ENCODE assay signal across 10 mouse cellular contexts in genomic region chr1:71531653-71532052, GRCm38 (mm10). TPM values are rescaled to one million over a fixed set of nuclear protein-coding genes. Genes with fewer than 3 reads are reported as not detected.
DNase-seq lines count a peak whose midpoint lies in the region; ATAC-seq and TF ChIP-seq lines count a peak whose summit lies in the region.
"Had no signal": no experiment of that assay in that cellular context is flagged by ENCODE, and none has a peak within 500 bp of the region (broad histone marks: within the 10 kb centered on the region; RNA-seq: fewer than 3 reads in every experiment).

No protein-coding gene starts in this region.

- 27% methylated on average over 7 of the region's 7 CpGs for WGBS in cerebellum, adult 2 months
- WGBS in liver, adult 2 months, result 20% methylated on average over 7 of the region's 7 CpGs
- WGBS in liver, embryonic 12.5 days (ENCODE audit: insufficient replicate concordance), result 14% methylated on average over 7 of the region's 7 CpGs

- no peak for TF ChIP-seq POLR2A in cerebellum, adult 2 months (IDR thresholded peaks at IDR 0.05; ENCODE audit: borderline replicate concordance, insufficient read depth, low read length)
- TF ChIP-seq POLR2A in liver, adult 2 months (IDR thresholded peaks at IDR 0.05; ENCODE audit: extremely low read depth, insufficient read depth, low read length), result no peak

- no peak overlapping the region for H3K27ac ChIP-seq in cerebellum, adult 2 months (ENCODE audit: insufficient read depth, low read length)
- H3K27ac ChIP-seq in liver, adult 2 months (replicated peaks; ENCODE audit: insufficient read depth, low read depth, low read length), result no peak overlapping the region
- H3K27ac ChIP-seq in liver, embryonic 12.5 days, result no peak overlapping the region
- H3K27ac ChIP-seq: hindbrain, embryonic 15.5 days; neural tube, embryonic 13.5 days had no signal

- no peaks in the 10 kb centered on the region for H3K27me3 ChIP-seq in cerebellum, adult 2 months (ENCODE audit: control insufficient read depth, insufficient read depth, low read length)
- peaks cover 2% of the 10 kb centered on the region; the same call in 1 of the 2 replicates for H3K27me3 ChIP-seq in liver, adult 2 months (ENCODE audit: control insufficient read depth, insufficient read depth, low read length)
- no peaks in the 10 kb centered on the region for H3K27me3 ChIP-seq in liver, embryonic 12.5 days (replicated peaks)
- H3K27me3 ChIP-seq: hindbrain, embryonic 15.5 days; neural tube, embryonic 13.5 days had no signal

- no peak overlapping the region for H3K9ac ChIP-seq in liver, adult 2 months (ENCODE audit: low read depth, low read length)
- no peak overlapping the region for H3K9ac ChIP-seq in liver, embryonic 12.5 days
- H3K9ac ChIP-seq: hindbrain, embryonic 15.5 days; neural tube, embryonic 13.5 days had no signal

- H3K4me2 ChIP-seq in liver, embryonic 12.5 days, result no peak overlapping the region
- H3K4me2 ChIP-seq: hindbrain, embryonic 15.5 days; neural tube, embryonic 13.5 days had no signal

- H3K79me2 ChIP-seq in liver, adult 2 months (ENCODE audit: control insufficient read depth, insufficient read depth, low read length), result no peaks in the 10 kb centered on the region

- TF ChIP-seq CTCF in cerebellum, adult 2 months (IDR thresholded peaks at IDR 0.05; ENCODE audit: borderline replicate concordance, insufficient read depth, low read depth, low read length), result peak; percentile 3; the same call in 1 of the 2 replicates
- peak; percentile 65 for TF ChIP-seq CTCF in liver, adult 2 months (IDR thresholded peaks at IDR 0.05; ENCODE audit: low read depth, low read length)

- DNase-seq in cerebellum, adult 2 months, result no peak
- no peak for DNase-seq in cerebellum, adult 11-12 months
- peak; percentile 60 for DNase-seq in liver, adult 2 months (ENCODE audit: extremely low read depth, low read depth, low spot score)
- peak; percentile 84 to 85 for DNase-seq in adrenal gland, postnatal 36 days
- peak; percentile 28 for DNase-seq in hindlimb bud, embryonic 11.5 days (ENCODE audit: extremely low spot score, low read depth, low spot score)
- DNase-seq in lung, postnatal 14 days, result peak; percentile 53
- peak; percentile 60 to 62 for DNase-seq in urinary bladder, postnatal 36 days (ENCODE audit: low spot score in 2 of 2)

- ATAC-seq in liver, embryonic 12.5 days, result no peak; the same call in 1 of the 2 replicates

- no peaks in the 10 kb centered on the region for H3K4me1 ChIP-seq in cerebellum, adult 2 months (ENCODE audit: control insufficient read depth, insufficient read depth, low read length)
- H3K4me1 ChIP-seq in liver, adult 2 months (ENCODE audit: control insufficient read depth, insufficient read depth, low read length), result peaks cover 5% of the 10 kb centered on the region; the same call in 1 of the 2 replicates
- H3K4me1 ChIP-seq in liver, embryonic 12.5 days, result no peaks in the 10 kb centered on the region
- H3K4me1 ChIP-seq: hindbrain, embryonic 15.5 days; neural tube, embryonic 13.5 days had no signal

- no peaks in the 10 kb centered on the region for H3K36me3 ChIP-seq in liver, adult 2 months (ENCODE audit: control insufficient read depth, insufficient read depth, low read length)
- no peaks in the 10 kb centered on the region for H3K36me3 ChIP-seq in liver, embryonic 12.5 days
- H3K36me3 ChIP-seq: hindbrain, embryonic 15.5 days; neural tube, embryonic 13.5 days had no signal

- no peaks in the 10 kb centered on the region for H3K9me3 ChIP-seq in liver, embryonic 12.5 days (replicated peaks)
- H3K9me3 ChIP-seq: hindbrain, embryonic 15.5 days; neural tube, embryonic 13.5 days had no signal

- no peak overlapping the region for H3K4me3 ChIP-seq in cerebellum, adult 2 months (replicated peaks; ENCODE audit: insufficient read depth, low read depth, low read length)
- H3K4me3 ChIP-seq in liver, adult 2 months (ENCODE audit: insufficient read depth, low read depth, low read length), result no peak overlapping the region
- H3K4me3 ChIP-seq in liver, embryonic 12.5 days, result no peak overlapping the region
- H3K4me3 ChIP-seq: hindbrain, embryonic 15.5 days; neural tube, embryonic 13.5 days had no signal

RNA-seq across cellular contexts. Expression of gene Atic, which starts 25.3 kb away (rescaled TPM):
- 21.3 and 23.0 TPM in 2 replicates for polyA plus RNA-seq in cerebellum, adult 2 months (2012; rRNA removed)
- 14.7 and 17.5 TPM in 2 replicates for total RNA-seq in liver, adult 2 months (2014; rRNA removed)
- polyA plus RNA-seq in liver, adult 2 months (2012; rRNA removed), result 14.0 and 14.3 TPM in 2 replicates
- 68.7 and 70.5 TPM in 2 replicates for polyA plus RNA-seq in liver, embryonic 12.5 days (2016; fragmentation: Nextera tagmentation; extraction: Ambion mirVana)
- 10 to 100 TPM; 63.0 to 67.6 TPM for total RNA-seq in adrenal gland, postnatal 36 days (2021)

Comparison
In these comparisons a context has a peak if more than half of its experiments do, and no peak if none do; other contexts are left out.
1. DNase-seq: peak in liver, adult 2 months (single experiment), adrenal gland, postnatal 36 days (2 of 2), hindlimb bud, embryonic 11.5 days (single experiment), lung, postnatal 14 days (single experiment) and urinary bladder, postnatal 36 days (2 of 2); none in cerebellum, adult 2 months (0 of 2) and cerebellum, adult 11-12 months (single experiment).